Comparison of ENCODE assay signal across 14 mouse cellular contexts in the genomic region with DNA sequence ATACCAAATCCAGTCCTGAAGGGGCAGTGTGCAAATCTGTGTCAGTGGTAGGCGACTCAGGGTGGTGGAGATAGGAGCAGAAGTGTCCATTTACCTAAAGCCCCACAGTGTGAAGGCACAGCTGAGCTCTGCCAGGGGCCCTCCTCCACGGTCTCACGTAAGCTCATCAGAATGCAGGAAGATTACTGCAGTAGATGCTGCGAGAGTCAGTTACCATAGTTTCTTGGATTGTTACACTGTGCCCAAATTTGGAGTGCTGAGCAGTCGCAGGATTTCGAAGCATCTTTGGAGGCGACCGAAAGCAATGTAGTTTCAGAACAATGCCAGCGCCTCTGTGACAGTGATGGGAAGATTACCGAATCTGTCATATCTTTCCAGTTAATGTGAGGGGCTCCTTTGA.
DNase-seq lines count a peak whose midpoint lies in the region; ATAC-seq and TF ChIP-seq lines count a peak whose summit lies in the region.
"Had no signal": no experiment of that assay in that cellular context is flagged by ENCODE, and none has a peak within 500 bp of the region (broad histone marks: within the 10 kb centered on the region; RNA-seq: fewer than 3 reads in every experiment).

No protein-coding gene starts in this region.

- WGBS in forebrain, embryonic 15.5 days, result 75% methylated on average over 10 of the region's 10 CpGs
- 89% methylated on average over 10 of the region's 10 CpGs for WGBS in forebrain, embryonic 10.5 days
- WGBS in midbrain, embryonic 14.5 days, result 57% methylated on average over 10 of the region's 10 CpGs
- WGBS in midbrain, embryonic 11.5 days, result 76% methylated on average over 10 of the region's 10 CpGs
- 74% methylated on average over 10 of the region's 10 CpGs for WGBS in stomach, postnatal 0 days

- no peak overlapping the region for H3K4me3 ChIP-seq in forebrain, embryonic 15.5 days
- H3K4me3 ChIP-seq in forebrain, embryonic 10.5 days, result no peak overlapping the region
- no peak overlapping the region for H3K4me3 ChIP-seq in midbrain, embryonic 14.5 days (replicated peaks; ENCODE audit: low read depth, low read length)
- no peak overlapping the region for H3K4me3 ChIP-seq in midbrain, embryonic 11.5 days (ENCODE audit: low read depth, low read length)
- H3K4me3 ChIP-seq in stomach, postnatal 0 days (ENCODE audit: low read depth, low read length), result no peak overlapping the region
- H3K4me3 ChIP-seq: megakaryocyte, embryonic 14.5 days; neural tube, embryonic 15.5 days had no signal

- no peak overlapping the region for H3K4me2 ChIP-seq in forebrain, embryonic 15.5 days (replicated peaks)
- no peak overlapping the region for H3K4me2 ChIP-seq in midbrain, embryonic 14.5 days (ENCODE audit: low read length)
- no peak overlapping the region for H3K4me2 ChIP-seq in midbrain, embryonic 11.5 days
- no peak overlapping the region for H3K4me2 ChIP-seq in stomach, postnatal 0 days (replicated peaks; ENCODE audit: low read depth)
- H3K4me2 ChIP-seq: neural tube, embryonic 15.5 days had no signal

- no peaks in the 10 kb centered on the region for H3K27me3 ChIP-seq in forebrain, embryonic 15.5 days
- peaks cover 7% of the 10 kb centered on the region; the same call in 1 of the 2 replicates for H3K27me3 ChIP-seq in forebrain, embryonic 10.5 days (ENCODE audit: poor library complexity, severe bottlenecking)
- no peaks in the 10 kb centered on the region for H3K27me3 ChIP-seq in midbrain, embryonic 14.5 days (ENCODE audit: control insufficient read depth, insufficient read depth, low read length)
- H3K27me3 ChIP-seq in midbrain, embryonic 11.5 days (ENCODE audit: control insufficient read depth, insufficient read depth, low read length), result no peaks in the 10 kb centered on the region; the same call in 1 of the 2 replicates
- no peaks in the 10 kb centered on the region for H3K27me3 ChIP-seq in stomach, postnatal 0 days (ENCODE audit: control insufficient read depth, insufficient read depth, low read length)
- H3K27me3 ChIP-seq: megakaryocyte, embryonic 14.5 days; neural tube, embryonic 15.5 days had no signal

- peak; percentile 56 for ATAC-seq in forebrain, embryonic 15.5 days (replicated peaks)
- ATAC-seq in midbrain, embryonic 14.5 days (ENCODE audit: low FRiP score, low TSS enrichment), result no peak
- ATAC-seq in midbrain, embryonic 11.5 days (ENCODE audit: low FRiP score), result no peak
- ATAC-seq in stomach, postnatal 0 days (ENCODE audit: low FRiP score, low TSS enrichment), result peak; percentile 41; the same call in 1 of the 2 replicates

- no peaks in the 10 kb centered on the region for H3K9me3 ChIP-seq in forebrain, embryonic 15.5 days
- H3K9me3 ChIP-seq in forebrain, embryonic 10.5 days, result peaks cover 6% of the 10 kb centered on the region
- H3K9me3 ChIP-seq in midbrain, embryonic 14.5 days (ENCODE audit: control insufficient read depth, low read length), result no peaks in the 10 kb centered on the region
- H3K9me3 ChIP-seq in midbrain, embryonic 11.5 days (ENCODE audit: control insufficient read depth, low read length), result no peaks in the 10 kb centered on the region
- no peaks in the 10 kb centered on the region for H3K9me3 ChIP-seq in stomach, postnatal 0 days (ENCODE audit: control insufficient read depth, low read length)
- H3K9me3 ChIP-seq: neural tube, embryonic 15.5 days had no signal

- H3K27ac ChIP-seq in forebrain, embryonic 15.5 days (replicated peaks), result peak overlapping the region; percentile 54; the same call in 1 of the 2 replicates
- no peak overlapping the region for H3K27ac ChIP-seq in forebrain, embryonic 10.5 days
- no peak overlapping the region for H3K27ac ChIP-seq in midbrain, embryonic 14.5 days (replicated peaks; ENCODE audit: low read depth, low read length)
- H3K27ac ChIP-seq in midbrain, embryonic 11.5 days (ENCODE audit: low read depth, low read length), result no peak overlapping the region
- H3K27ac ChIP-seq in stomach, postnatal 0 days (replicated peaks), result no peak overlapping the region
- H3K27ac ChIP-seq: liver, embryonic 14.5 days; neural tube, embryonic 15.5 days had no signal

- H3K4me1 ChIP-seq in forebrain, embryonic 15.5 days, result peaks cover 10% of the 10 kb centered on the region
- H3K4me1 ChIP-seq in forebrain, embryonic 10.5 days, result peaks cover 13% of the 10 kb centered on the region
- H3K4me1 ChIP-seq in midbrain, embryonic 14.5 days (ENCODE audit: control insufficient read depth, insufficient read depth, low read length), result peaks cover 9% of the 10 kb centered on the region; the same call in 1 of the 2 replicates
- no peaks in the 10 kb centered on the region; the same call in 1 of the 2 replicates for H3K4me1 ChIP-seq in midbrain, embryonic 11.5 days (ENCODE audit: control insufficient read depth, insufficient read depth, low read length)
- H3K4me1 ChIP-seq in stomach, postnatal 0 days (replicated peaks; ENCODE audit: control insufficient read depth, insufficient read depth), result no peaks in the 10 kb centered on the region

- no peaks in the 10 kb centered on the region for H3K36me3 ChIP-seq in forebrain, embryonic 15.5 days
- peaks cover 21% of the 10 kb centered on the region for H3K36me3 ChIP-seq in forebrain, embryonic 10.5 days (replicated peaks)
- H3K36me3 ChIP-seq in midbrain, embryonic 14.5 days (ENCODE audit: control insufficient read depth, insufficient read depth, low read length), result no peaks in the 10 kb centered on the region
- H3K36me3 ChIP-seq in midbrain, embryonic 11.5 days (ENCODE audit: control insufficient read depth, insufficient read depth, low read length), result no peaks in the 10 kb centered on the region; the same call in 1 of the 2 replicates
- peaks cover 23% of the 10 kb centered on the region for H3K36me3 ChIP-seq in stomach, postnatal 0 days (ENCODE audit: control insufficient read depth, insufficient read depth, low read length)

- DNase-seq in forebrain, embryonic 10.5 days (ENCODE audit: extremely low spot score, low spot score), result no peak
- DNase-seq in midbrain, embryonic 14.5 days, result peak; percentile 31
- DNase-seq in midbrain, embryonic 11.5 days (ENCODE audit: low spot score, missing footprints), result no peak
- peak; percentile 45 to 79 for DNase-seq in left cerebral cortex, adult 8-10 months (ENCODE audit: low spot score in 2 of 2)
- no peak for DNase-seq in stomach, postnatal 0 days (ENCODE audit: low spot score)
- DNase-seq in embryo, embryonic 9.5 days (ENCODE audit: extremely low spot score), result no peak
- DNase-seq in cerebellum, postnatal 25 days, result no peak
- DNase-seq: embryo, embryonic 11 days; heart, postnatal 36 days; kidney, postnatal 36 days had no signal

- no peak for TF ChIP-seq EP300 in stomach, postnatal 0 days (optimal IDR thresholded peaks at IDR 0.05)

- TF ChIP-seq CTCF in stomach, postnatal 0 days (IDR thresholded peaks at IDR 0.05; ENCODE audit: low read depth), result no peak

- no peak overlapping the region for H3K9ac ChIP-seq in forebrain, embryonic 15.5 days (replicated peaks)
- H3K9ac ChIP-seq in midbrain, embryonic 14.5 days (replicated peaks; ENCODE audit: low read length), result no peak overlapping the region
- no peak overlapping the region for H3K9ac ChIP-seq in midbrain, embryonic 11.5 days (ENCODE audit: low read length)
- no peak overlapping the region for H3K9ac ChIP-seq in stomach, postnatal 0 days (ENCODE audit: low read length)
- H3K9ac ChIP-seq: liver, embryonic 14.5 days; neural tube, embryonic 15.5 days had no signal

Comparison
In these comparisons a context has a peak if more than half of its experiments do, and no peak if none do; other contexts are left out.
1. DNase-seq: peak in midbrain, embryonic 14.5 days (single experiment) and left cerebral cortex, adult 8-10 months (2 of 2); none in forebrain, embryonic 10.5 days (single experiment), midbrain, embryonic 11.5 days (single experiment), stomach, postnatal 0 days (single experiment), embryo, embryonic 9.5 days (single experiment) and cerebellum, postnatal 25 days (0 of 2).
2. ATAC-seq: peak in forebrain, embryonic 15.5 days (single experiment) and stomach, postnatal 0 days (single experiment); none in midbrain, embryonic 14.5 days (single experiment) and midbrain, embryonic 11.5 days (single experiment).